Mouse (Mus musculus): Measurements from ENCODE around the gene Map4k5. TPM values are rescaled to one million over a fixed set of nuclear protein-coding genes. Genes with fewer than 3 reads are reported as not detected.

The Map4k5 gene
- polyA plus RNA-seq, 1 experiment from 2014 or later = 28.7 TPM

DNA sequence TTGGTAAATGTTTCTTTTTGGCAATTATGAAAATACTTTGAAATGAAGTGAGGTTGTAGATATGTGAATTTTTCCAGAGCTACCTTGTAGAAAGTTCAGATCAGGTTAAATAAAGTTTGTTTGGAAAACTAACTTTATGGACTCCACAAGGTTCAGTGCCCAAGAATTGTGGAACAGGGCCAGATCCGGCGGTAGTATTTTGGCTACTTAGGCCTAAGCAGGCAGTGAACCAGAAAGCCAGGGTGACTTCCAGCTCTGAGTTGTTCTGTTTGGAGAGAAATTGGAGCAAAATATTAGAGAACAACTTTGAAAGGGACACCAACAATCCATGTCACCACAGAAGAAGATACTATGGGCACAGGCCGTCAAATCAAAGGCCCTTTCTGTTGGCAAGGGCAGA, 96.7 kb downstream of the Map4k5 start:
- H3K9ac ChIP-seq = no peak overlapping the region
- 87% methylated on average over 3 of the region's 3 CpGs for WGBS
- H3K27ac ChIP-seq = no peak overlapping the region

GRCm38 (mm10) chr12:69790530-69791505, 102.2 kb downstream of the Map4k5 start, which contains the start of gene Cdkl1:
TSS of gene Cdkl1 (minus strand) at chr12:69791267.
- Histone ChIP-seq H3K4me2 (peak within 1 kb of the TSS; percentile 99), H3K9ac (peak within 1 kb of the TSS; percentile 32; the same call in 1 of the 2 replicates), H3K36me3 (no peaks in the 10 kb centered on the region), H3K27ac (0 out of 2 replicates have a peak within 1 kb of the TSS, but pooled peaks have one; percentile 12), H3K4me1 (peaks cover 13% of the 10 kb centered on the region), H3K9me3 (no peaks in the 10 kb centered on the region), H3K4me3 (replicated peaks) (peak within 1 kb of the TSS; percentile 55), H3K27me3 (replicated peaks) (no peaks in the 10 kb centered on the region; the same call in 1 of the 2 replicates)
- peak; percentile 90 for ATAC-seq (ENCODE audit: insufficient read depth, low FRiP score, low read depth)
- WGBS = 2% methylated on average over 45 of the region's 45 CpGs

More for the DNA sequence above, 96.7 kb downstream of the Map4k5 start:
- Histone ChIP-seq H3K9me3 (no peaks in the 10 kb centered on the region), H3K4me1 (no peaks in the 10 kb centered on the region), H3K4me2 (no peak overlapping the region), H3K36me3 (no peaks in the 10 kb centered on the region), H3K4me3 (replicated peaks) (no peak overlapping the region), H3K27me3 (replicated peaks) (no peaks in the 10 kb centered on the region)
- ATAC-seq (ENCODE audit: insufficient read depth, low FRiP score, low read depth) = no peak

GRCm38 (mm10) chr12:69789766-69790529, 103.1 kb downstream of the Map4k5 start:
- H3K27me3 ChIP-seq (replicated peaks) = no peaks in the 10 kb centered on the region; the same call in 1 of the 2 replicates
- peak overlapping the region; percentile 99 for H3K4me2 ChIP-seq
- peak overlapping the region; percentile 32; the same call in 1 of the 2 replicates for H3K9ac ChIP-seq
- WGBS = 34% methylated on average over 27 of the region's 27 CpGs
- H3K4me1 ChIP-seq = peaks cover 13% of the 10 kb centered on the region
- peak overlapping the region; percentile 55 for H3K4me3 ChIP-seq (replicated peaks)
- no peaks in the 10 kb centered on the region for H3K9me3 ChIP-seq
- H3K36me3 ChIP-seq = no peaks in the 10 kb centered on the region
- peak; percentile 41; the same call in 1 of the 2 replicates for ATAC-seq (ENCODE audit: insufficient read depth, low FRiP score, low read depth)
- H3K27ac ChIP-seq = no peak overlapping the region

DNA sequence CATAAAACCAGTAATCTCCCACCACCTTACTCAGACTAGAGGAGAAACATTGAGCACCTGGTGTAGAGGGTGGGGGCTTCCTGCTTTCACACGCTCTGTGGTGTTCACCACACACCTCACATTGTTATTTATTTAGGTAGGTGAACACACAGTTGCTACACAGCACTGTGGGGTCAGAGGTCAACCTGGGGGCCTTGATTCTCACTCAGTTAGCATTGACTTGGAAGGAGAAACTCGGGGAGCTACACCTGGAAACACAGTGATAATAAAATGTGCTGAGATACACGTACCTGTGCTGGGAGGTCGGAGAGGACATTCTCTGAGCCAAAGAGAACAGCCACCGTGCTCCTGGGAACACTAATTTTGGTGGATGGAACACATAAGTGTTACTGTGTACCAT, 104.6 kb downstream of the Map4k5 start:
- H3K9ac ChIP-seq = no peak overlapping the region
- peaks cover 13% of the 10 kb centered on the region for H3K4me1 ChIP-seq
- no peak overlapping the region for H3K4me2 ChIP-seq

GRCm38 (mm10) chr12:69785471-69785870, 107.5 kb downstream of the Map4k5 start:
- Histone ChIP-seq H3K9ac (no peak overlapping the region), H3K4me1 (peaks cover 7% of the 10 kb centered on the region; the same call in 1 of the 2 replicates), H3K9me3 (no peaks in the 10 kb centered on the region), H3K4me3 (replicated peaks) (no peak overlapping the region), H3K27ac (no peak overlapping the region), H3K4me2 (no peak overlapping the region), H3K27me3 (replicated peaks) (no peaks in the 10 kb centered on the region; the same call in 1 of the 2 replicates), H3K36me3 (no peaks in the 10 kb centered on the region)
- 78% methylated on average over 9 of the region's 9 CpGs for WGBS
- no peak for ATAC-seq (ENCODE audit: insufficient read depth, low FRiP score, low read depth)

More for the DNA sequence above, 104.6 kb downstream of the Map4k5 start:
- no peaks in the 10 kb centered on the region; the same call in 1 of the 2 replicates for H3K27me3 ChIP-seq (replicated peaks)
- no peak overlapping the region for H3K4me3 ChIP-seq (replicated peaks)
- ATAC-seq (ENCODE audit: insufficient read depth, low FRiP score, low read depth) = no peak
- H3K36me3 ChIP-seq = no peaks in the 10 kb centered on the region
- no peak overlapping the region for H3K27ac ChIP-seq
- no peaks in the 10 kb centered on the region for H3K9me3 ChIP-seq
- 69% methylated on average over 5 of the region's 5 CpGs for WGBS

- Histone ChIP-seq H3K4me2 (no peak overlapping the region), H3K4me1 (0 out of 2 replicates have a peak, but pooled peaks cover 2% of the 10 kb centered on the region), H3K9ac (no peak overlapping the region), H3K36me3 (no peaks in the 10 kb centered on the region), H3K27me3 (replicated peaks) (no peaks in the 10 kb centered on the region), H3K4me3 (replicated peaks) (no peak overlapping the region), H3K9me3 (no peaks in the 10 kb centered on the region), H3K27ac (no peak overlapping the region)
- WGBS = 49% methylated on average over 6 of the region's 6 CpGs
- peak; percentile 83 for ATAC-seq (ENCODE audit: insufficient read depth, low FRiP score, low read depth)
Observed at GRCm38 (mm10) chr12:69783247-69784025, 109.6 kb downstream of the Map4k5 start.

DNA sequence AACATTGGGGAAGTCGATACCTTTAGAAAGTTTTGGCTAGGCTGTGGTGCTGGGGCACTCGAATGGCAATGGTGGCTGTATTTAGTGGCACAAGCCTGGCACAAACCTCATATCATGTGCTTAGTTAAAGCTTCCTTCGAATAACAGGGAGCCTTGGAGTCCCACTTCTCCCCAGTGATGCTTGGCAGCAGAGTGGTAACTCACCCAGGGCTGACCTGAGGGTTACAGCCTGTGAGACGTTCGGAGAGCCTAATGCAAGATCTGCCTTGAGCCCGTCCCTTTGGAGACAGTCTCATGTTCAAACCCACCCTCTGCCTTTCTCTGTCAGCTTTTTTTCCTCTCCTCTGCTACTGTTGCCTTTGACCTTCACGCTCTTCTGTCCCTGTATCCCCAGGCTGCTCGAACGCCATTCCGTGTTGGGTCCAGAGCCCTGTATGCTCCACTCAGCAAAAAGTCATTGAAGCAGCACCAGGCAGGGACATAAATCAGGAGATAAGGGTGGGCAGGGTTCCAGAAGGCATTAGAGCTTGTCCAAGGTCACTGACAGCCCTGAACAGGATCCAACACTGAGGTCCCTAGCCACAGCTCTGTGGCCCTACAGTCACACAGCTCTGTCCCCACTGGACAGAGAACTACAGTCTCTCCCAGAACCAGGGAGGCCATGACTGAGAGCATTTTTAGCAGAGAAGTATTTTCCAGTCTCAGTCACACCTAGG, 110.9 kb downstream of the Map4k5 start:
- WGBS = 76% methylated on average over 10 of the region's 10 CpGs
- peak; percentile 54; the same call in 1 of the 2 replicates for ATAC-seq (ENCODE audit: insufficient read depth, low FRiP score, low read depth)
- H3K27me3 ChIP-seq (replicated peaks) = no peaks in the 10 kb centered on the region

GRCm38 (mm10) chr12:69781480-69781879, 111.5 kb downstream of the Map4k5 start:
- ATAC-seq (ENCODE audit: insufficient read depth, low FRiP score, low read depth) = no peak

More for the DNA sequence above, 110.9 kb downstream of the Map4k5 start:
- Histone ChIP-seq H3K4me3 (replicated peaks) (no peak overlapping the region), H3K9ac (no peak overlapping the region), H3K36me3 (no peaks in the 10 kb centered on the region), H3K27ac (no peak overlapping the region), H3K4me1 (peaks cover 6% of the 10 kb centered on the region; the same call in 1 of the 2 replicates), H3K9me3 (no peaks in the 10 kb centered on the region), H3K4me2 (no peak overlapping the region)

GRCm38 (mm10) chr12:69777957-69778356, 115.0 kb downstream of the Map4k5 start:
- no peak for ATAC-seq (ENCODE audit: insufficient read depth, low FRiP score, low read depth)
- Histone ChIP-seq H3K27ac (no peak overlapping the region; the same call in 1 of the 2 replicates), H3K9me3 (no peaks in the 10 kb centered on the region), H3K4me1 (peaks cover 8% of the 10 kb centered on the region; the same call in 1 of the 2 replicates), H3K36me3 (no peaks in the 10 kb centered on the region), H3K4me2 (no peak overlapping the region), H3K4me3 (replicated peaks) (no peak overlapping the region), H3K9ac (no peak overlapping the region), H3K27me3 (replicated peaks) (no peaks in the 10 kb centered on the region)
- WGBS = 59% methylated on average over 2 of the region's 2 CpGs

More at GRCm38 (mm10) chr12:69781480-69781879, 111.5 kb downstream of the Map4k5 start:
- Histone ChIP-seq H3K9ac (no peak overlapping the region), H3K27me3 (replicated peaks) (no peaks in the 10 kb centered on the region), H3K9me3 (no peaks in the 10 kb centered on the region), H3K36me3 (no peaks in the 10 kb centered on the region), H3K4me1 (peaks cover 8% of the 10 kb centered on the region; the same call in 1 of the 2 replicates), H3K4me2 (no peak overlapping the region), H3K4me3 (replicated peaks) (no peak overlapping the region), H3K27ac (no peak overlapping the region)
- WGBS = 72% methylated on average over 8 of the region's 8 CpGs

- no peaks in the 10 kb centered on the region for H3K36me3 ChIP-seq
- H3K27me3 ChIP-seq (replicated peaks) = no peaks in the 10 kb centered on the region
- H3K4me2 ChIP-seq = no peak overlapping the region
- peaks cover 7% of the 10 kb centered on the region; the same call in 1 of the 2 replicates for H3K4me1 ChIP-seq
- no peak for ATAC-seq (ENCODE audit: insufficient read depth, low FRiP score, low read depth)
- no peaks in the 10 kb centered on the region for H3K9me3 ChIP-seq
- 84% methylated on average over 6 of the region's 6 CpGs for WGBS
- H3K9ac ChIP-seq = no peak overlapping the region
- H3K27ac ChIP-seq = peak overlapping the region; percentile 16; the same call in 1 of the 2 replicates
- no peak overlapping the region for H3K4me3 ChIP-seq (replicated peaks)
Observed at GRCm38 (mm10) chr12:69777341-69777730, 115.7 kb downstream of the Map4k5 start.
